Mouse (Mus musculus) intestine, embryonic 14.5 days (tissue): Measurements from ENCODE around the gene Olfr239. TPM values are rescaled to one million over a fixed set of nuclear protein-coding genes. Genes with fewer than 3 reads are reported as not detected.
"Not testable (repeated sequence)": the region's sequence is repeated elsewhere in the genome, so short reads cannot be mapped to it uniquely, and the experiment has no call there.

Experiments used
- ATAC-seq: fragments of 200-750 bp; cut with Nextera tagmentation; replicated peaks from 2 replicates; pipeline ENCODE4 v1.8.0; 2017; ENCODE audit warnings: low read depth, moderate number of reproducible peaks, moderate TSS enrichment, moderate library complexity; ENCODE audit not compliant: low FRiP score, low TSS enrichment
- DNase-seq: peaks from one replicate; pipeline ENCODE4 v3.0.0-alpha.2; 2018; ENCODE audit warnings: low spot score
- H3K27ac ChIP-seq: fragments of 300-500 bp; sonication (generic); 2 replicates; pipeline ENCODE4 v1.5.1; 2014; ENCODE audit warnings: low read depth, mild to moderate bottlenecking, control low read depth
- H3K27me3 ChIP-seq: fragments of 300-500 bp; sonication (generic); replicated peaks from 2 replicates; pipeline ENCODE4 v1.6.1; 2014; ENCODE audit warnings: low read length, control low read depth; ENCODE audit not compliant: control insufficient read depth, insufficient read depth
- H3K36me3 ChIP-seq: fragments of 300-500 bp; sonication (generic); 2 replicates; pipeline ENCODE4 v1.6.1; 2014; ENCODE audit warnings: low read length, control low read depth; ENCODE audit not compliant: control insufficient read depth, insufficient read depth
- H3K4me1 ChIP-seq: fragments of 300-500 bp; sonication (generic); replicated peaks from 2 replicates; pipeline ENCODE4 v1.6.1; 2014; ENCODE audit warnings: low read length, control low read depth, mixed read lengths; ENCODE audit not compliant: control insufficient read depth, insufficient read depth
- H3K4me2 ChIP-seq: fragments of 300-500 bp; sonication (generic); 2 replicates; pipeline ENCODE4 v1.6.1; 2014; ENCODE audit warnings: low read length
- H3K4me3 ChIP-seq: fragments of 300-500 bp; sonication (generic); 2 replicates; pipeline ENCODE4 v1.5.1; 2014; ENCODE audit warnings: low read depth, low read length, control low read depth, mixed read lengths
- H3K9ac ChIP-seq: fragments of 300-500 bp; sonication (generic); 2 replicates; pipeline ENCODE4 v1.6.1; 2014; ENCODE audit warnings: mild to moderate bottlenecking, low read length
- H3K9me3 ChIP-seq: fragments of 300-500 bp; sonication (generic); 2 replicates; pipeline ENCODE4 v1.6.1; 2016; ENCODE audit warnings: low read length, control low read depth; ENCODE audit not compliant: control insufficient read depth
- WGBS: fragments of 180-500 bp; shearing (Covaris S2); extraction: QIAGEN DNeasy Blood & Tissue Kit; methylation state at CpG from one replicate; pipeline ENCODE4 v1.1.7; 2014; 5-methylcytosine and 5-hydroxymethylcytosine counted together
- polyA plus RNA-seq: library from polyadenylated mRNA; unstranded; fragments of >200 nt; fragmentation: Nextera tagmentation; extraction: Ambion mirVana; gene quantifications from 2 replicates; pipeline ENCODE4 v1.2.1, GENCODE M21; 2014

Gene Olfr239
- polyA plus RNA-seq, result not detected in 2 replicates

DNA sequence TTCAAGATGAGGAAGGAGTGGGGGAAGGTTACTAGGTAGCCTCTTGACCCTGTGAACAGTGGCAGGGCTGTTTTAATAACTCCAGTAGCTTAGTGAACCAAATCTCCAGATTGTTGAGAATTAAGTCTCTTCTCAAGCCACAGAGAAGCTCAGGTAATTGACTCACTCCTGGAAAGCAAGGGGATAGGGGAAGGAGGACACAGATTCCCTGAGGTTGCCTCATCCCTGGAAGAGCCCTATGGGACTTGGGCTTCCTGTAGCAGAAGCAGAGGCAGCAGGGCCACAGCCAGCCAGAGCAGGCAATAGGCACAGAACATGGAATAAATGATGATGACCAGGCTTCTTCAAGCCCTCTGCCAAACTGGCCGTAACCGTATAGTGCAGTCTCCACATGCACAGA lies at the start of gene Olfr239:
Gene Olfr239, plus strand, starts transcription at position 301 of the 400 bp plus-strand sequence.
- WGBS, result no CpG with 5 or more reads among the region's 2 CpGs
- not testable (repeated sequence) for H3K27me3 ChIP-seq, ATAC-seq, H3K4me1 ChIP-seq, DNase-seq, H3K9me3 ChIP-seq, H3K9ac ChIP-seq, H3K4me2 ChIP-seq, H3K36me3 ChIP-seq, H3K4me3 ChIP-seq, H3K27ac ChIP-seq

DNA sequence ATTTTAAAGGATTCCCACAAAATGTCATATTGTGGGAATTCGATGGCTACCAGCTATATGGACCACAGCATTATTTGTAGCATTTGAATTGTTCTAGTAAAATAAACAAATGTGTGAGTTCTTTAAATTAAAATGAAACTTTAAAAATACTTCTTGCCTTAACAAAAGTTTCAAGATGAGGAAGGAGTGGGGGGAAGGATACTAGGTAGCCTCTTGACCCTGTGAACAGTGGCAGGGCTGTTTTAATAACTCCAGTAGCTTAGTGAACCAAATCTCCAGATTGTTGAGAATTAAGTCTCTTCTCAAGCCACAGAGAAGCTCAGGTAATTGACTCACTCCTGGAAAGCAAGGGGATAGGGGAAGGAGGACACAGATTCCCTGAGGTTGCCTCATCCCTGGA lies 23.0 kb upstream of the Olfr239 start, which contains the start of gene Olfr55:
Gene Olfr55, plus strand, starts transcription at position 301 of the 400 bp plus-strand sequence.
- not testable (repeated sequence) for H3K4me2 ChIP-seq, H3K4me1 ChIP-seq, H3K27ac ChIP-seq, H3K27me3 ChIP-seq, H3K36me3 ChIP-seq, H3K9ac ChIP-seq, H3K4me3 ChIP-seq, ATAC-seq, DNase-seq, H3K9me3 ChIP-seq
- 73% methylated on average over 1 of the region's 1 CpGs for WGBS

- no peaks in the 10 kb centered on the region for H3K4me1 ChIP-seq
- H3K4me3 ChIP-seq, result no peak within 1 kb of the TSS
- 85% methylated on average over 2 of the region's 2 CpGs for WGBS
- ATAC-seq (no peak), DNase-seq (no peak)
- H3K9ac ChIP-seq, result no peak within 1 kb of the TSS
- H3K27ac ChIP-seq, result no peak within 1 kb of the TSS
- no peaks in the 10 kb centered on the region for H3K36me3 ChIP-seq
- no peak within 1 kb of the TSS for H3K4me2 ChIP-seq
- H3K27me3 ChIP-seq, result no peaks in the 10 kb centered on the region
- 0 out of 2 replicates have a peak, but pooled peaks cover 2% of the 10 kb centered on the region for H3K9me3 ChIP-seq
These were observed 30.5 kb downstream of the Olfr239 start, which contains the start of gene Olfr1564 for GRCm38 (mm10) chr17:33221590-33221989. Gene Olfr1564, minus strand, starts transcription at chr17:33221690.

DNA sequence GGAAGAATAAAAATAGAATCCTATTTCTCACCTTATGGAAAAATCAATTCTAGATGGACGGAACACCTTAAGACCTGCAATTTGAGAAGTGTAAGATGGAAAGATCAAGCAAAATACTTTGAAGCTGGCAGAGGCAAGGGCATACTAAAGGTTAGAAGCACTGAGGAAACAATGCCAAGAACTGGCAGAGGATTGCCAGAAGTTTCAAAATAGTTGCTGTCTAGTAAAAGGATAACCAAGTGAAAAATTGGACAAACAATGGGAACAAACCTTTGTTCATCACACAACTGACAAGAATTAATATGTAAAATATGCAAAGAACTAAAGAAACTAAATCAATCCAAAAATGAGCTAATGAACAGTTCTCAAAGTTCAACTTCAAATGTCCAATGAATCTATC lies 45.5 kb downstream of the Olfr239 start:
- not testable (repeated sequence) for H3K4me1 ChIP-seq, DNase-seq, H3K4me3 ChIP-seq, H3K36me3 ChIP-seq, H3K4me2 ChIP-seq, H3K27ac ChIP-seq, ATAC-seq, H3K27me3 ChIP-seq, H3K9me3 ChIP-seq, H3K9ac ChIP-seq
- 96% methylated on average over 1 of the region's 1 CpGs for WGBS

Other genes with a start within 250 kb of the Olfr239 start
- gene Cyp4f13, start 243.9 kb upstream of the Olfr239 start, polyA plus RNA-seq, result 17.8 and 19.9 TPM in 2 replicates
- 13.1 and 14.9 TPM in 2 replicates for gene Zfp472, start 225.5 kb upstream of the Olfr239 start, polyA plus RNA-seq
- gene Zfp952, start 198.2 kb upstream of the Olfr239 start, polyA plus RNA-seq, result 8.5 and 12.9 TPM in 2 replicates
- 12.6 and 16.1 TPM in 2 replicates for gene Zfp763, start 157.9 kb upstream of the Olfr239 start, polyA plus RNA-seq
- not detected in 2 replicates for gene 4921501E09Rik, start 123.2 kb upstream of the Olfr239 start, polyA plus RNA-seq
- 6.6 and 7.1 TPM in 2 replicates for gene Zfp563, start 102.0 kb upstream of the Olfr239 start, polyA plus RNA-seq
- gene Morc2b, start 51.6 kb upstream of the Olfr239 start, polyA plus RNA-seq, result not detected in 2 replicates
- not detected in 2 replicates for gene Olfr55, start 22.9 kb upstream of the Olfr239 start, polyA plus RNA-seq
- not detected in 2 replicates for gene Olfr1564, start 30.4 kb downstream of the Olfr239 start, polyA plus RNA-seq
- 16.8 and 18.0 TPM in 2 replicates for gene Zfp955a, start 63.8 kb downstream of the Olfr239 start, polyA plus RNA-seq
- gene Olfr63, start 73.4 kb downstream of the Olfr239 start, polyA plus RNA-seq, result 0.04 TPM in 1 of 2 replicates, not detected in the other
- 8.2 and 9.6 TPM in 2 replicates for gene Zfp955b, start 98.2 kb downstream of the Olfr239 start, polyA plus RNA-seq
- 10.8 and 14.6 TPM in 2 replicates for gene Zfp81, start 167.6 kb downstream of the Olfr239 start, polyA plus RNA-seq
- gene Zfp101, start 203.3 kb downstream of the Olfr239 start, polyA plus RNA-seq, result 15.0 and 16.7 TPM in 2 replicates
- not detected in 2 replicates for gene Actl9, start 241.6 kb downstream of the Olfr239 start, polyA plus RNA-seq